Mouse (Mus musculus) small intestine, adult 2 months (tissue): ENCODE results near the gene Glt6d1. TPM values are rescaled to one million over a fixed set of nuclear protein-coding genes. Genes with fewer than 3 reads are reported as not detected.

ENCODE experiments used
- H3K27ac ChIP-seq: fragments of 200-500 bp; 2 replicates; pipeline ENCODE4 v1.5.1; 2012; ENCODE audit warnings: low read depth, low read length, control low read depth, inconsistent platforms; ENCODE audit not compliant: insufficient read depth
- H3K27me3 ChIP-seq: fragments of 200-500 bp; 2 replicates; pipeline ENCODE4 v1.6.1; 2012; ENCODE audit warnings: mild to moderate bottlenecking, moderate library complexity, low read length, inconsistent platforms; ENCODE audit not compliant: control insufficient read depth, insufficient read depth
- H3K36me3 ChIP-seq: fragments of 200-500 bp; 2 replicates; pipeline ENCODE4 v1.6.1; 2012; ENCODE audit warnings: mild to moderate bottlenecking, low read length, control low read depth, inconsistent platforms; ENCODE audit not compliant: control insufficient read depth, insufficient read depth
- H3K4me1 ChIP-seq: fragments of 200-500 bp; 2 replicates; pipeline ENCODE4 v1.6.1; 2012; ENCODE audit warnings: low read length, inconsistent platforms, mixed read lengths; ENCODE audit not compliant: control insufficient read depth, insufficient read depth, insufficient read length
- H3K4me3 ChIP-seq: fragments of 200-500 bp; 2 replicates; pipeline ENCODE4 v1.5.1; 2012; ENCODE audit warnings: low read depth, mild to moderate bottlenecking, control low read depth, inconsistent platforms, low read length, moderate library complexity
- CTCF ChIP-seq: fragments of 200-500 bp; IDR thresholded peaks from 2 replicates; pipeline ENCODE4 v1.5.1; 2012; ENCODE audit warnings: low read depth, mild to moderate bottlenecking, control low read depth, inconsistent platforms, low read length, moderate library complexity, mixed read lengths; ENCODE audit not compliant: insufficient replicate concordance, insufficient read length; ENCODE audit errors: extremely low read depth
- POLR2A ChIP-seq: fragments of 200-500 bp; IDR thresholded peaks from 2 replicates; pipeline ENCODE4 v1.6.1; 2012; ENCODE audit warnings: low read depth, mild to moderate bottlenecking, control low read depth, inconsistent platforms, low read length, moderate library complexity
- WGBS: fragments of 180-500 bp; shearing (Covaris S2); methylation state at CpG from one replicate; pipeline ENCODE4 v1.1.7; 2018; 5-methylcytosine and 5-hydroxymethylcytosine counted together
- polyA plus RNA-seq: library from polyadenylated mRNA; depleted of rRNA; stranded (reverse); fragments of >200 nt; gene quantifications from 2 replicates; pipeline ENCODE4 v1.2.3, GENCODE M21; 2012; rRNA removed

Glt6d1 gene
- polyA plus RNA-seq, 1 experiment: not detected

GRCm38 (mm10) chr2:25774640-25775039 is 41.0 kb downstream of the Glt6d1 start:
- Histone ChIP-seq H3K27ac (no peak overlapping the region), H3K36me3 (no peaks in the 10 kb centered on the region), H3K27me3 (no peaks in the 10 kb centered on the region), H3K4me3 (no peak overlapping the region), H3K4me1 (no peaks in the 10 kb centered on the region)
- TF ChIP-seq CTCF: no peak
- TF ChIP-seq POLR2A: no peak
- 57% methylated on average over 2 of the region's 2 CpGs for WGBS

- H3K36me3 ChIP-seq: no peaks in the 10 kb centered on the region
- no peak overlapping the region for H3K27ac ChIP-seq
- H3K27me3 ChIP-seq: no peaks in the 10 kb centered on the region
- no peak overlapping the region for H3K4me3 ChIP-seq
- no peaks in the 10 kb centered on the region for H3K4me1 ChIP-seq
- no peak for TF ChIP-seq CTCF
- TF ChIP-seq POLR2A: no peak
- 89% methylated on average over 2 of the region's 2 CpGs for WGBS
Measured at GRCm38 (mm10) chr2:25773507-25773906, 42.1 kb downstream of the Glt6d1 start.

GRCm38 (mm10) chr2:25767764-25768163 is 47.9 kb downstream of the Glt6d1 start:
- WGBS: 81% methylated on average over 4 of the region's 4 CpGs
- no peaks in the 10 kb centered on the region for H3K27me3 ChIP-seq
- no peak overlapping the region for H3K27ac ChIP-seq
- no peaks in the 10 kb centered on the region for H3K4me1 ChIP-seq
- TF ChIP-seq CTCF (no peak), POLR2A (no peak)
- H3K36me3 ChIP-seq: no peaks in the 10 kb centered on the region
- no peak overlapping the region for H3K4me3 ChIP-seq

DNA sequence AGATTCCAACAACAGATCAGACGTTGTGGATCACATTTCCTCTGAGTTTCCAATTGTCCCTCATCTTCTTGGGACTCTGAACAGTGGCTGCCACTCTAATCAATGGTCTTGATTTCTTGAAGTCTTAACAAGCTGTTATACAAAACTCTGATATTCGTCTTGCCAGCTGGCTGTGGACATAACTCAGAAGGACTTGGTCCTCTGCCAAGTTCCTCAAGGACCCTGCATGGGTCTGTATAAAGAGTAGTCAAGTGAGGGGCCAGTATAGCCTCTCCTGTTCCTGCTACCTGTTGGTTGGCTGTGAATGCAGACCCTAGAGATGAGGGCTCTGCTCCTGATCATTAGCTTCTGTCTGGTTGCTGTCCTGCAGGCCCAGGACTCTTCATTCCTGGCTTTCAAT is 50.4 kb downstream of the Glt6d1 start, which contains the start of gene Lcn3:
Gene Lcn3 (plus strand): TSS at position 301 of the 400 bp plus-strand sequence.
- Histone ChIP-seq H3K27me3 (no peaks in the 10 kb centered on the region), H3K4me1 (no peaks in the 10 kb centered on the region), H3K27ac (no peak within 1 kb of the TSS), H3K4me3 (no peak within 1 kb of the TSS), H3K36me3 (no peaks in the 10 kb centered on the region)
- WGBS: 36% methylated on average over 2 of the region's 2 CpGs
- TF ChIP-seq CTCF (no peak), POLR2A (no peak)

DNA sequence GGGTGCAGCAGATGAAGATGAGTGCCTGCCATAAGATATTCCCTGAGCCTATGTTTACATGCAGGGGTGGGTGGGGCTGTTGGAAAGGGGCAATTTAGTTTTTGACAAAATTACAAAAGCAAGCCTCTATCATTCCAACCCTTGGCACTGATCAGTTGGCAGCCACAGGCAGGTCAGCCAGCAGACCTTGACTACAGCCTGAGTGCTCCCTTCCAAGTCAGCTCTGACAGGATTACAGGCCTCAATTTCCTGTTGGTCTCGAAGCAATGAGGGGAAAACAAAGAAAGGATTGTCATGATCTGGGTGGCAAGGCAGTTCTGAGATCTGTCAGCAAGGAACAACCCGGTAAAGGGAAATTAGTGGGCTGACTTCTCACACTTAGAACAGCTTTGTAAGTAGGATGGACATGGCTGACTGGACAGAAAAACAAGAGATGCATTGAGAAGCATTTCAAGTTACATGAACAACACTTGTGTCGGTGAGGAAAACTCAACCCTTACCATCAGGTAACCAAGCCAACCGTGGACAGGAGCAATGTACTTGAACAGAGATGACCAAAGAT is 57.5 kb downstream of the Glt6d1 start:
- Histone ChIP-seq H3K4me3 (no peak overlapping the region), H3K27ac (no peak overlapping the region), H3K4me1 (no peaks in the 10 kb centered on the region), H3K27me3 (no peaks in the 10 kb centered on the region), H3K36me3 (no peaks in the 10 kb centered on the region)
- no peak for TF ChIP-seq POLR2A
- no peak for TF ChIP-seq CTCF
- WGBS: 52% methylated on average over 4 of the region's 4 CpGs

GRCm38 (mm10) chr2:25754201-25754600 is 61.4 kb downstream of the Glt6d1 start:
- TF ChIP-seq POLR2A (no peak), CTCF (no peak)
- Histone ChIP-seq H3K27ac (no peak overlapping the region), H3K4me3 (no peak overlapping the region), H3K4me1 (no peaks in the 10 kb centered on the region), H3K27me3 (no peaks in the 10 kb centered on the region), H3K36me3 (no peaks in the 10 kb centered on the region)
- 100% methylated on average over 1 of the region's 1 CpGs for WGBS

Other genes starting within 250 kb of the Glt6d1 start
- 0.52 and 1.1 TPM in 2 replicates for gene Mamdc4, start 241.0 kb downstream of the Glt6d1 start, polyA plus RNA-seq
- 15.8 and 29.7 TPM in 2 replicates for gene Phpt1, start 240.6 kb downstream of the Glt6d1 start, polyA plus RNA-seq
- 1.7 and 2.2 TPM in 2 replicates for gene Ajm1, start 234.1 kb downstream of the Glt6d1 start, polyA plus RNA-seq
- gene Rabl6, start 207.3 kb downstream of the Glt6d1 start, polyA plus RNA-seq: 35.3 and 47.6 TPM in 2 replicates
- gene Ccdc183, start 198.2 kb downstream of the Glt6d1 start, polyA plus RNA-seq: not detected in 2 replicates
- 10.0 and 11.7 TPM in 2 replicates for gene Tmem141, start 193.8 kb downstream of the Glt6d1 start, polyA plus RNA-seq
- gene Fcna, start 187.8 kb downstream of the Glt6d1 start, polyA plus RNA-seq: 0.65 and 1.4 TPM in 2 replicates
- not detected in 2 replicates for gene Lcn8, start 162.7 kb downstream of the Glt6d1 start, polyA plus RNA-seq
- gene Lcn5, start 157.9 kb downstream of the Glt6d1 start, polyA plus RNA-seq: not detected in 2 replicates
- not detected in 2 replicates for gene Lcn6, start 139.1 kb downstream of the Glt6d1 start, polyA plus RNA-seq
- not detected in 2 replicates for gene Lcn10, start 133.1 kb downstream of the Glt6d1 start, polyA plus RNA-seq
- not detected in 2 replicates for gene Obp2a, start 115.8 kb downstream of the Glt6d1 start, polyA plus RNA-seq
- gene Bmyc, start 109.1 kb downstream of the Glt6d1 start, polyA plus RNA-seq: 22.9 and 28.4 TPM in 2 replicates
- gene Obp2b, start 78.8 kb downstream of the Glt6d1 start, polyA plus RNA-seq: not detected in 2 replicates
- gene Lcn3, start 50.3 kb downstream of the Glt6d1 start, polyA plus RNA-seq: not detected in 2 replicates
- gene Lcn11, start 38.8 kb downstream of the Glt6d1 start, polyA plus RNA-seq: not detected in 2 replicates
- gene Gm13539, start 33.6 kb downstream of the Glt6d1 start, polyA plus RNA-seq: not detected in 2 replicates
- not detected in 2 replicates for gene Lcn9, start 7.3 kb upstream of the Glt6d1 start, polyA plus RNA-seq
- not detected in 2 replicates for gene Sohlh1, start 31.4 kb upstream of the Glt6d1 start, polyA plus RNA-seq
- gene Kcnt1, start 47.9 kb upstream of the Glt6d1 start, polyA plus RNA-seq: 1.2 and 2.1 TPM in 2 replicates
- gene Camsap1, start 167.4 kb upstream of the Glt6d1 start, polyA plus RNA-seq: 4.4 and 4.6 TPM in 2 replicates
- 33.8 and 55.1 TPM in 2 replicates for gene Ubac1, start 205.9 kb upstream of the Glt6d1 start, polyA plus RNA-seq